Mouse (Mus musculus): ENCODE data around the gene Zfp748. TPM values are rescaled to one million over a fixed set of nuclear protein-coding genes. Genes with fewer than 3 reads are reported as not detected.

The Zfp748 gene
- polyA plus RNA-seq (2014; fragmentation: Nextera tagmentation; extraction: Ambion mirVana): 16.9 and 19.2 TPM in 2 replicates

DNA sequence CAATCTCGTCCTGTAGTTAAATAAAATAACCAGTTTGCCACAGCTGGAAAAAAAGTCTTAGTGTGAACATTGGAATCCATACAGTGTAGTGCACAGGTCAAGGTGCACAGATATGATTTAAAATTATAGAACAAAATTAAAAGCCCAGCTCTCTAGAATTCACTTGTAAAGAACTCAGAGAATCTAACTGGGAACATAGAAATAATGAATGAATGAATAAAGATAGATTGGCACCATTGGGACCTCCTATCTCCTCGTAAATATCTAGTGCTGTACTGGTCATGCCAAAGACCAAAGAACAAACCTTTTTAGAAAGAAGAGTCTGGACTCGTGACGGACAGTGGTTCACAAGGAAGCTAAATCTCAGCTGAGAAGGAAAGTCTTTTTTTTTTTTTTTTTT, at the start of gene Zfp748:
TSS of gene Zfp748 (minus strand) at position 101 of the 400 bp plus-strand sequence.
- 79% methylated on average over 4 of the region's 4 CpGs for WGBS
- no peaks in the 10 kb centered on the region; the same call in 1 of the 2 replicates for H3K4me1 ChIP-seq (replicated peaks; ENCODE audit: control insufficient read depth, insufficient read depth, low read length)
- H3K9me3 ChIP-seq (ENCODE audit: control insufficient read depth, low read length): no peaks in the 10 kb centered on the region
- peak within 1 kb of the TSS; percentile 54; the same call in 1 of the 2 replicates for H3K27ac ChIP-seq (ENCODE audit: low read depth, low read length)
- H3K4me3 ChIP-seq (ENCODE audit: low read depth, low read length): peak within 1 kb of the TSS; percentile 83
- peak within 1 kb of the TSS; percentile 57 for H3K4me2 ChIP-seq (ENCODE audit: low read depth, low read length, severe bottlenecking)
- peak within 1 kb of the TSS; percentile 87 for H3K9ac ChIP-seq (ENCODE audit: low read length)
- no peak for DNase-seq (ENCODE audit: low spot score)
- H3K27me3 ChIP-seq (ENCODE audit: control insufficient read depth, insufficient read depth, low read length): no peaks in the 10 kb centered on the region
- H3K36me3 ChIP-seq (ENCODE audit: control insufficient read depth, insufficient read depth, low read length): no peaks in the 10 kb centered on the region
- 0 out of 2 replicates have a peak, but pooled peaks have one; percentile 1 for ATAC-seq (replicated peaks; ENCODE audit: low FRiP score)

DNA sequence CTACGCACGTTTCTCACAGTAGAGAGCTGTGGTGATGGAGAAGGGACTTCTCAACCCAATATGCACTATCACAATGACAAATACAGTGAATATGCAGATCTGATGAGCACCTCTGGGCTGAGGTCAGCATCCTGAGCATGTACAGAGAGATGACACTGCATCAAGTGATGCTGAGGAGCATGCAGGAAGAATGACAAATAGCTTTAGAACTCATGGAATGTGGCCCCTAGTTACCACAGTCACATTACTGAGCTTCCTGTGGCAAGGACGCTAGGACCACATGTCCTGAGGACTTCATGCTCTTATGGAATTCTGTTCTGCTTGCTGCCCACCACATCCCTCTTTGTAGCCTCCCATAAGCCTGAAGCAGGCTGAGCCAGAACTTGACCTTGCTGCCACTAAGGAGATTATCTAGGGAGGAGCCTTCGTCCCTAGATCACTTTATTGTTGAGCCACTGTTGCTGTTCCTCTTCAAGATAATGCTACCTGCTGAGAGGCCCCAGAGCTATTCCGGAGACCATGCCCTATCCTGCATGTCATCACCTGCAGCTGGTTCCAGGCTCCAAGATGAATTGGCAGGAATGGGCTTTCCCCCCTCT, 19.1 kb upstream of the Zfp748 start:
- H3K27ac ChIP-seq (ENCODE audit: low read depth, low read length): no peak overlapping the region
- no peaks in the 10 kb centered on the region for H3K36me3 ChIP-seq (ENCODE audit: control insufficient read depth, insufficient read depth, low read length)
- H3K9me3 ChIP-seq (ENCODE audit: control insufficient read depth, low read length): no peaks in the 10 kb centered on the region
- ATAC-seq (replicated peaks; ENCODE audit: low FRiP score): no peak
- DNase-seq (ENCODE audit: low spot score): no peak
- H3K9ac ChIP-seq (ENCODE audit: low read length): no peak overlapping the region
- H3K27me3 ChIP-seq (ENCODE audit: control insufficient read depth, insufficient read depth, low read length): no peaks in the 10 kb centered on the region
- H3K4me1 ChIP-seq (replicated peaks; ENCODE audit: control insufficient read depth, insufficient read depth, low read length): no peaks in the 10 kb centered on the region
- H3K4me3 ChIP-seq (ENCODE audit: low read depth, low read length): no peak overlapping the region
- no peak overlapping the region for H3K4me2 ChIP-seq (ENCODE audit: low read depth, low read length, severe bottlenecking)
- 74% methylated on average over 5 of the region's 5 CpGs for WGBS

DNA sequence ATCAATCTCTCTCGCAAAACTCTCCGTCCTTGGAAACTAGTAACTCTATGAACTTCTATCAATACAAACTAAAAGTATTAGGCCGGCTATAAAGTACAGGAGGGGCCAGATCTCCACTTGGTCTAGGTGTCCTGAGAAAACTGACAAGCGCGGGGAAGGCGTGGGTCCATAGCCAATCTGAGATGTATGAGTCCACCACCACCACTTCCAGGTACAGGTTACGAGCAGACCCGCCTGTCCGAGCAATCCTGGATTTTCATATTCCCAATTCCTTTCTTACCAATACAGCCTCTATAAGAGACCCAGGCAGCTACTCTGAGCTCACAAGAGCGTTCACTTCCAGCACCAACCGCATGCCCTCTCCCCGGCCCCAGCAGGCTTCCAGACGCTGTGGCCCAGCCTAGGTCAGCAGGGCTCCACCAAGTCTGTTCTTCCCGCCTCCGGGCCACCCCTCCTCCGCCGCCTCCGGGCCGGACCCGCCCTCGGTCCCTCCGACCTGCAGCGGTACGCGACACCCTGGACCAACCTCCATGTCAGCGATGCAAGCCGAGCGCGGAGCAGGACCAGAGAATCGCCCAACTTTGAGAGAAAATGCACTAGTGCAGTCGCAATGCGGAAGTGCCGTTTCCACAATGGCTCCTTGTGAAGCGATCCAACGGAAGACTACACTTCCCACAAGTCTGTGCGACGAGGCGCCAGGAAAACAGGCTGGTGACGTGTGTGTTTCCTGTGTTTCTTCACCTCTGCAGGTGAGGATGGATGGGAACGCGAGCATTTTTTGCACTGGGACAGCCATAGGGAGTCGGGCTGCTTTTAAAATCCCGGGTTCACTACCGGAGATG, 904 bp downstream of the Zfp748 start:
- Histone ChIP-seq H3K9me3 (ENCODE audit: control insufficient read depth, low read length) (no peaks in the 10 kb centered on the region), H3K4me1 (replicated peaks; ENCODE audit: control insufficient read depth, insufficient read depth, low read length) (no peaks in the 10 kb centered on the region; the same call in 1 of the 2 replicates), H3K4me3 (ENCODE audit: low read depth, low read length) (peak overlapping the region; percentile 83), H3K36me3 (ENCODE audit: control insufficient read depth, insufficient read depth, low read length) (no peaks in the 10 kb centered on the region), H3K27ac (ENCODE audit: low read depth, low read length) (peak overlapping the region; percentile 54; the same call in 1 of the 2 replicates), H3K4me2 (ENCODE audit: low read depth, low read length, severe bottlenecking) (peak overlapping the region; percentile 57), H3K9ac (ENCODE audit: low read length) (peak overlapping the region; percentile 87), H3K27me3 (ENCODE audit: control insufficient read depth, insufficient read depth, low read length) (no peaks in the 10 kb centered on the region)
- WGBS: 1% methylated on average over 44 of the region's 44 CpGs
- peak; percentile 98 for ATAC-seq (replicated peaks; ENCODE audit: low FRiP score)
- DNase-seq (ENCODE audit: low spot score): peak; percentile 86

DNA sequence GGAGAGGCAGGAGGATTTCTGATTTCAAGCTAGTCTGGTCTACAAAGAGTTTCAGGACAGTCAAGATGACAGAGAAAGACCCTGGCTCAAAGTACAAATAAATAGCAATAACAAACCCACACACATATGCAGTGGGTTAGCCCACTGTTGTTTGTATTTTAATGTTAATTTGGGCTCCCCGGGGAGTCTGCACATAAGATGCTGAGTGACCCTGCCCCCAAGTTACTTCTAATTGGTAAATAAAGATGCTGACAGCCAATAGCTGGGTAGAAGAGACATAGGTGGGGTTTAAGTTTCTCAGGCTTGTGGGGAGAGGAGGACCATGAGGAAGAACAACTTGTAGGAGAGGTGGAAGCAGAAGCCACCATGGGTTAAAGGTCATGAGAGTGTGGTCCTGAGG, 7.7 kb downstream of the Zfp748 start:
- no peak overlapping the region for H3K27ac ChIP-seq (ENCODE audit: low read depth, low read length)
- H3K36me3 ChIP-seq (ENCODE audit: control insufficient read depth, insufficient read depth, low read length): peaks cover 17% of the 10 kb centered on the region
- DNase-seq (ENCODE audit: low spot score) (no peak), ATAC-seq (replicated peaks; ENCODE audit: low FRiP score) (no peak)
- H3K4me2 ChIP-seq (ENCODE audit: low read depth, low read length, severe bottlenecking): no peak overlapping the region
- H3K4me3 ChIP-seq (ENCODE audit: low read depth, low read length): no peak overlapping the region
- H3K27me3 ChIP-seq (ENCODE audit: control insufficient read depth, insufficient read depth, low read length): no peaks in the 10 kb centered on the region
- WGBS: 85% methylated on average over 1 of the region's 1 CpGs
- H3K9me3 ChIP-seq (ENCODE audit: control insufficient read depth, low read length): no peaks in the 10 kb centered on the region
- no peak overlapping the region for H3K9ac ChIP-seq (ENCODE audit: low read length)
- H3K4me1 ChIP-seq (replicated peaks; ENCODE audit: control insufficient read depth, insufficient read depth, low read length): no peaks in the 10 kb centered on the region

DNA sequence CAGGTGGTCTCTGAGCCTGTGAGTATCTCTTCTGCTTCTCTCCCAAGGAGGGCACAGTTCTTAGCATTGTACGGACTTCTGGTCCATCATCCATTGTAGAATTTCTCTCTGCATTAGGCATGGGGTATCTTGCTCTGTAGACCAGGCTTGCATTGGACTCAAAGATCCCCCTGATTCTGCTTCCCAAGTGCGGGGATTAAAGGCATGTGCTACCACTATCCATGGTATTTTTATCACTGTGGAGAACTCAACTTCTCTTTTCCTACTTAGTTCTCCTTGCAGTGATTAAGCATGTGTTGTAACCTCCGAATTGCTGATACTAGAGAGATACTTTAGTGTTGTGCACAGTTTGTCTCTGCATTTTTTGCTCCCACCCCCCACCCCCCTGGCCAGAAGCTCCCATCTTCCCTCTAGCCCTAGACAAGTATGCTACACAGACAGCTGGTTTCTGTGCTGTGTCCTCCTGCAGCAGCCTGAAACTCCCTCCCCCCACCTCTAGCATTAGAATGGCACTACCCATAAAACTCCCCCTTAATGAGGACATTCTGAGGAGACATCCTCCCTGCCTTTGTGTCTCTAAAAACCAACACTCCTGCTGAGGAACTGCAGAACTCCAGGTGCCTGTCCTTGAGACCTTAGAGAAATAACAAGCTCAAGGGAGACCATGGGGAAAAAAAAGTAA, 26.4 kb downstream of the Zfp748 start:
- Histone ChIP-seq H3K27ac (ENCODE audit: low read depth, low read length) (no peak overlapping the region), H3K27me3 (ENCODE audit: control insufficient read depth, insufficient read depth, low read length) (no peaks in the 10 kb centered on the region), H3K36me3 (ENCODE audit: control insufficient read depth, insufficient read depth, low read length) (no peaks in the 10 kb centered on the region), H3K4me2 (ENCODE audit: low read depth, low read length, severe bottlenecking) (no peak overlapping the region), H3K4me3 (ENCODE audit: low read depth, low read length) (no peak overlapping the region), H3K4me1 (replicated peaks; ENCODE audit: control insufficient read depth, insufficient read depth, low read length) (no peaks in the 10 kb centered on the region), H3K9ac (ENCODE audit: low read length) (no peak overlapping the region), H3K9me3 (ENCODE audit: control insufficient read depth, low read length) (no peaks in the 10 kb centered on the region)
- DNase-seq (ENCODE audit: low spot score) (no peak), ATAC-seq (replicated peaks; ENCODE audit: low FRiP score) (no peak)
- WGBS: 72% methylated on average over 3 of the region's 3 CpGs

DNA sequence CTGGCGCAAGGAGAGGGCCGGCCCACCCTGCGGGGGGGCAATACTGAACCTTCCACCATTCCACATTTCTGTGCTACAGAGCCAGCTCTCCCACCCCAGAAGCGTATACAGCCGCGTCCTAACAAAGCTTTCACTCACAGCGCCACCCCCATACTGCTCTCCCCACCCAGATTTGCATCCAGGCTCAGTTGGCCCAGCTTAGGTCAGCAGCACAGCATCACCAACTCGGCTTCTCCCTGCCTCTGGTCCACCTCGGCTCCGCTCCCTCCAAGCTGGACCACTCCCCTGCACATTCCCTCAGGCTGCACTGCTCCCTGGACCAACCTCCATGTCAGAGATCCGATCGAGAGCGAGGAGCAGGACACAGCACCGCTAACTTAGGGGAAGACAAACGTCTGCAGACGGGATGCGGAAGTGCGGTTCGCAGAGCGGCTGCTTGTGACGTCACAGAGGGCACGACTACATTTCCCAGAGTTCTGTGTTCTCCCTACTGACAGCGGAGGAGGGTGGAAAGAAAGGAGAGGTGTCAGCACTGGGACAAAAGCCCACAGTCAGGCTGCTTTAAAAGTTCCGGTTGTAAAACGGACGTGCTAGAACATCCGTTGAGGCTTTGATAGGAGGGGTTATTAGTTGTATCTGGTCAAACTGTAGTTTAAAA, 27.7 kb downstream of the Zfp748 start, which contains the start of the genes Gm26965 and Zfp87:
TSS of gene Gm26965 (minus strand) at position 399 of the 658 bp plus-strand sequence.
TSS of gene Zfp87 (minus strand) at position 425 of the 658 bp plus-strand sequence.
- peak within 1 kb of the TSS; percentile 46; the same call in 1 of the 2 replicates for H3K27ac ChIP-seq (ENCODE audit: low read depth, low read length)
- no peaks in the 10 kb centered on the region for H3K27me3 ChIP-seq (ENCODE audit: control insufficient read depth, insufficient read depth, low read length)
- H3K4me1 ChIP-seq (replicated peaks; ENCODE audit: control insufficient read depth, insufficient read depth, low read length): no peaks in the 10 kb centered on the region
- ATAC-seq (replicated peaks; ENCODE audit: low FRiP score) (peak; percentile 99), DNase-seq (ENCODE audit: low spot score) (peak; percentile 93)
- H3K36me3 ChIP-seq (ENCODE audit: control insufficient read depth, insufficient read depth, low read length): no peaks in the 10 kb centered on the region
- no peaks in the 10 kb centered on the region for H3K9me3 ChIP-seq (ENCODE audit: control insufficient read depth, low read length)
- H3K4me2 ChIP-seq (ENCODE audit: low read depth, low read length, severe bottlenecking): peak within 1 kb of the TSS; percentile 76
- H3K4me3 ChIP-seq (ENCODE audit: low read depth, low read length): peak within 1 kb of the TSS; percentile 87
- peak within 1 kb of the TSS; percentile 77 for H3K9ac ChIP-seq (ENCODE audit: low read length)
- WGBS: under 1% methylated on average over 27 of the region's 27 CpGs

DNA sequence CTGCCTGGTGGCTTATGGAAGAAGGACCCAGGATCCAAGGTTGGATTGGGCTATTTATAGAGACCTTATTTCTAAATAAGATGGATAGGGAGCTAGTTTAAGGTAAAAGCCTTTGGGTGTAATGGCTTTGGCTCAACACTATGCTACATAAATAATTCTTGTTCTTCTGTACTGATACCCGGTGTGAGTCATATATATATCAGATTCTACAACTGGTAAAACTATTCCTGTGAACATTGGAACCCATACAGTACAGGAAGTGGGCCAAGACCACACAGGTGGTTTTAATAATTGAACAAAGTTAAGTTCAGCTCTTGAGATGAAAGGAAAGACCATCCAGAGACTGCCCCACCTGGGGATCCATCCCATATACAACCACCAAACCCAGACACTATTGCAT, 52.7 kb downstream of the Zfp748 start:
- 72% methylated on average over 1 of the region's 1 CpGs for WGBS
- no peak overlapping the region for H3K9ac ChIP-seq (ENCODE audit: low read length)
- H3K4me3 ChIP-seq (ENCODE audit: low read depth, low read length): no peak overlapping the region
- no peaks in the 10 kb centered on the region for H3K9me3 ChIP-seq (ENCODE audit: control insufficient read depth, low read length)
- H3K4me2 ChIP-seq (ENCODE audit: low read depth, low read length, severe bottlenecking): no peak overlapping the region
- no peak overlapping the region for H3K27ac ChIP-seq (ENCODE audit: low read depth, low read length)
- DNase-seq (ENCODE audit: low spot score) (no peak), ATAC-seq (replicated peaks; ENCODE audit: low FRiP score) (peak; percentile 41)
- no peaks in the 10 kb centered on the region for H3K36me3 ChIP-seq (ENCODE audit: control insufficient read depth, insufficient read depth, low read length)
- H3K4me1 ChIP-seq (replicated peaks; ENCODE audit: control insufficient read depth, insufficient read depth, low read length): peaks cover 4% of the 10 kb centered on the region; the same call in 1 of the 2 replicates
- no peaks in the 10 kb centered on the region for H3K27me3 ChIP-seq (ENCODE audit: control insufficient read depth, insufficient read depth, low read length)
